Mouse (Mus musculus) cerebral cortex, adult 2 months (tissue): ENCODE data around the gene Cela2a.

Experiments
- WGBS: fragments of 180-500 bp; shearing (Covaris S2); methylation state at CpG from one replicate; pipeline ENCODE4 v1.1.7; 2018; 5-methylcytosine and 5-hydroxymethylcytosine counted together

Cela2a gene

GRCm38 (mm10) chr4:141804105-141804504, 21.9 kb downstream of the Cela2a start:
- 80% methylated on average over 4 of the region's 4 CpGs for WGBS

- 93% methylated on average over 5 of the region's 5 CpGs for WGBS
These were observed 28.4 kb downstream of the Cela2a start for GRCm38 (mm10) chr4:141797545-141797944.

GRCm38 (mm10) chr4:141796954-141797353, 29.0 kb downstream of the Cela2a start:
- WGBS = 94% methylated on average over 4 of the region's 4 CpGs

GRCm38 (mm10) chr4:141796356-141796755, 29.6 kb downstream of the Cela2a start:
- 85% methylated on average over 7 of the region's 7 CpGs for WGBS

GRCm38 (mm10) chr4:141794152-141794535, 31.8 kb downstream of the Cela2a start:
- under 1% methylated on average over 5 of the region's 5 CpGs for WGBS

GRCm38 (mm10) chr4:141793282-141794151, 32.4 kb downstream of the Cela2a start, which contains the start of gene Casp9:
Gene Casp9, plus strand, starts transcription at chr4:141793612.
- under 1% methylated on average over 80 of the region's 80 CpGs for WGBS

GRCm38 (mm10) chr4:141792554-141793281, 33.2 kb downstream of the Cela2a start:
- 7% methylated on average over 10 of the region's 10 CpGs for WGBS

- 66% methylated on average over 8 of the region's 8 CpGs for WGBS
These were observed 34.0 kb downstream of the Cela2a start for GRCm38 (mm10) chr4:141791951-141792350.

- WGBS = 85% methylated on average over 7 of the region's 7 CpGs
These were observed 34.5 kb downstream of the Cela2a start for GRCm38 (mm10) chr4:141791486-141791885.

- under 1% methylated on average over 42 of the region's 42 CpGs for WGBS
These were observed 35.4 kb downstream of the Cela2a start, which contains the start of gene Dnajc16 for GRCm38 (mm10) chr4:141790524-141790990. Gene Dnajc16, minus strand, starts transcription at chr4:141790931.

- 37% methylated on average over 3 of the region's 3 CpGs for whole genome bisulfite sequencing
These were observed 36.3 kb downstream of the Cela2a start for GRCm38 (mm10) chr4:141789564-141790218.

- WGBS = 77% methylated on average over 7 of the region's 7 CpGs
These were observed 38.5 kb downstream of the Cela2a start for GRCm38 (mm10) chr4:141787462-141787861.

GRCm38 (mm10) chr4:141787046-141787445, 38.9 kb downstream of the Cela2a start:
- 30% methylated on average over 6 of the region's 6 CpGs for WGBS

- 94% methylated on average over 13 of the region's 13 CpGs for WGBS
These were observed 39.8 kb downstream of the Cela2a start for GRCm38 (mm10) chr4:141786141-141786540.

- WGBS = 47% methylated on average over 5 of the region's 5 CpGs
These were observed 41.1 kb downstream of the Cela2a start for GRCm38 (mm10) chr4:141784835-141785234.

- WGBS = 66% methylated on average over 8 of the region's 8 CpGs
These were observed 44.6 kb downstream of the Cela2a start for GRCm38 (mm10) chr4:141781201-141781985.

GRCm38 (mm10) chr4:141779828-141780227, 46.1 kb downstream of the Cela2a start:
- 45% methylated on average over 8 of the region's 8 CpGs for WGBS

- 85% methylated on average over 4 of the region's 4 CpGs for WGBS
These were observed 52.9 kb downstream of the Cela2a start for GRCm38 (mm10) chr4:141773019-141773418.

GRCm38 (mm10) chr4:141771823-141772222, 54.1 kb downstream of the Cela2a start:
- 89% methylated on average over 8 of the region's 8 CpGs for WGBS

GRCm38 (mm10) chr4:141769501-141770160, 56.3 kb downstream of the Cela2a start:
- 85% methylated on average over 8 of the region's 8 CpGs for whole genome bisulfite sequencing
